ENCODE assay signal across 26 mouse cellular contexts in genomic region chr2:152941776-152942175, GRCm38 (mm10). TPM values are rescaled to one million over a fixed set of nuclear protein-coding genes. Genes with fewer than 3 reads are reported as not detected.
DNase-seq lines count a peak whose midpoint lies in the region; ATAC-seq lines count a peak whose summit lies in the region.
"Had no signal": no experiment of that assay in that cellular context is flagged by ENCODE, and none has a peak within 500 bp of the region (broad histone marks: within the 10 kb centered on the region; RNA-seq: fewer than 3 reads in every experiment).

No protein-coding gene starts in this region.

- no peaks in the 10 kb centered on the region for H3K36me3 ChIP-seq in megakaryocyte, embryonic 14.5 days (replicated peaks; ENCODE audit: low read length)
- H3K36me3 ChIP-seq: forebrain, embryonic 10.5 days; heart, embryonic 10.5 days; heart, embryonic 13.5 days; hindbrain, embryonic 13.5 days had no signal

- no peak for ATAC-seq in megakaryocyte, adult 5-6 weeks (ENCODE audit: poor library complexity, severe bottlenecking)
- ATAC-seq: CD4-positive, CD25-positive, alpha-beta regulatory T cell, adult 4 months; forebrain, embryonic 16.5 days; hindbrain, embryonic 16.5 days had no signal

- DNase-seq in testis, postnatal 10 days (ENCODE audit: low spot score) = peak; percentile 35
- DNase-seq in testis, postnatal 14 days (ENCODE audit: low spot score) = no peak
- peak; percentile 9 for DNase-seq in thymus, postnatal 25 days
- DNase-seq in thymus, postnatal 4 days = no peak
- DNase-seq: adrenal gland, adult 2 months; adrenal gland, postnatal 14 days; cerebellum, adult 11 months; cerebellum, adult 8-10 months; gastrocnemius, postnatal 10 days; gastrocnemius, postnatal 36 days; heart, adult 2 months; heart, postnatal 14 days; heart, postnatal 4 days had no signal

- peaks cover 77% of the 10 kb centered on the region for H3K27me3 ChIP-seq in megakaryocyte, embryonic 14.5 days (replicated peaks)

- H3K9me3 ChIP-seq in megakaryocyte, embryonic 14.5 days = no peaks in the 10 kb centered on the region
- H3K9me3 ChIP-seq: forebrain, embryonic 10.5 days; forebrain, embryonic 13.5 days; heart, embryonic 10.5 days; heart, embryonic 13.5 days; hindbrain, embryonic 13.5 days had no signal

- peak overlapping the region; percentile 42 for H3K4me3 ChIP-seq in megakaryocyte, embryonic 14.5 days (replicated peaks)
- H3K4me3 ChIP-seq: heart, adult 2 months had no signal

- peaks cover 66% of the 10 kb centered on the region for H3K4me1 ChIP-seq in megakaryocyte, embryonic 14.5 days

RNA-seq across cellular contexts. Expression of gene Foxs1, which starts 8.8 kb away (rescaled TPM):
- polyA plus RNA-seq in megakaryocyte, embryonic 14.5 days (2012; ENCODE audit: insufficient read depth, low replicate concordance) = 3.2 and 4.6 TPM in 2 replicates
- total RNA-seq in megakaryocyte, adult 5-6 weeks (2015) = not detected in 2 replicates
- total RNA-seq in megakaryocyte, adult 5-6 weeks (2017) = not detected in 2 replicates
- total RNA-seq: granulocyte monocyte progenitor cell, adult 5-6 weeks; MEL had no signal
- polyA plus RNA-seq: CD4-positive, CD25-positive, alpha-beta regulatory T cell, adult 4 months had no signal

RNA-seq across cellular contexts. Expression of gene Dusp15, which starts 9.7 kb away (rescaled TPM):
- 1.0 TPM in 1 of 2 replicates, not detected in the other for polyA plus RNA-seq in megakaryocyte, embryonic 14.5 days (2012; ENCODE audit: insufficient read depth, low replicate concordance)
- not detected in 2 replicates for total RNA-seq in megakaryocyte, adult 5-6 weeks (2015)
- not detected in 2 replicates for total RNA-seq in megakaryocyte, adult 5-6 weeks (2017)
- total RNA-seq: granulocyte monocyte progenitor cell, adult 5-6 weeks; heart, adult 2 months; MEL had no signal

RNA-seq across cellular contexts. Expression of gene Ttll9, which starts 20.5 kb away (rescaled TPM):
- polyA plus RNA-seq in megakaryocyte, embryonic 14.5 days (2012; ENCODE audit: insufficient read depth, low replicate concordance) = 0.22 TPM in 1 of 2 replicates, not detected in the other
- 0.38 TPM in 1 of 2 replicates, not detected in the other for total RNA-seq in megakaryocyte, adult 5-6 weeks (2015)
- 0.28 TPM in 1 of 2 replicates, not detected in the other for total RNA-seq in megakaryocyte, adult 5-6 weeks (2017)
- total RNA-seq: gastrocnemius, adult 18-20 months; gastrocnemius, postnatal 10 days; gastrocnemius, postnatal 36 days; heart, adult 2 months; heart, postnatal 14 days; heart, postnatal 4 days had no signal

RNA-seq across cellular contexts. Expression of gene Mylk2, which starts 30.6 kb away (rescaled TPM):
- polyA plus RNA-seq in megakaryocyte, embryonic 14.5 days (2012; ENCODE audit: insufficient read depth, low replicate concordance) = 0.15 TPM in 1 of 2 replicates, not detected in the other
- not detected in 2 replicates for total RNA-seq in megakaryocyte, adult 5-6 weeks (2015)
- total RNA-seq in megakaryocyte, adult 5-6 weeks (2017) = not detected in 2 replicates
- total RNA-seq: adrenal gland, adult 2 months; adrenal gland, postnatal 14 days; granulocyte monocyte progenitor cell, adult 5-6 weeks; MEL had no signal
- polyA plus RNA-seq: adrenal gland, adult 2 months; CD4-positive, CD25-positive, alpha-beta regulatory T cell, adult 4 months; forebrain, embryonic 13.5 days; forebrain, embryonic 16.5 days; hindbrain, embryonic 13.5 days had no signal

Comparison
In these comparisons a context has a peak if more than half of its experiments do, and no peak if none do; other contexts are left out.
1. DNase-seq: peak in testis, postnatal 10 days (single experiment) and thymus, postnatal 25 days (single experiment); none in testis, postnatal 14 days (single experiment) and thymus, postnatal 4 days (single experiment).